Mouse (Mus musculus): ENCODE measurements around the gene Eif4a2. TPM values are rescaled to one million over a fixed set of nuclear protein-coding genes. Genes with fewer than 3 reads are reported as not detected.

Eif4a2 gene
- polyA plus RNA-seq, 1 experiment from 2014 or later: 340 TPM

- no peak overlapping the region for H3K27ac ChIP-seq (ENCODE audit: low read depth, low read length)
- no peak overlapping the region for H3K4me2 ChIP-seq (ENCODE audit: low read length)
- ATAC-seq (no peak), DNase-seq (ENCODE audit: low spot score) (no peak)
- peaks cover 19% of the 10 kb centered on the region for H3K4me1 ChIP-seq (ENCODE audit: control insufficient read depth, insufficient read depth, low read length)
- no peak overlapping the region for H3K9ac ChIP-seq (ENCODE audit: low read length)
- H3K9me3 ChIP-seq (replicated peaks; ENCODE audit: control insufficient read depth, low read length): no peaks in the 10 kb centered on the region
- H3K27me3 ChIP-seq (replicated peaks; ENCODE audit: control insufficient read depth, insufficient read depth, low read length): no peaks in the 10 kb centered on the region
- H3K4me3 ChIP-seq (ENCODE audit: low read depth, low read length): no peak overlapping the region
- H3K36me3 ChIP-seq (ENCODE audit: control insufficient read depth, insufficient read depth, low read length): peaks cover 83% of the 10 kb centered on the region
- WGBS: 47% methylated on average over 9 of the region's 9 CpGs
Observed at GRCm38 (mm10) chr16:23112861-23113435, 5.7 kb downstream of the Eif4a2 start.

- DNase-seq (ENCODE audit: low spot score) (no peak), ATAC-seq (no peak)
- H3K9ac ChIP-seq (ENCODE audit: low read length): no peak overlapping the region
- no peaks in the 10 kb centered on the region for H3K27me3 ChIP-seq (replicated peaks; ENCODE audit: control insufficient read depth, insufficient read depth, low read length)
- no peak overlapping the region for H3K27ac ChIP-seq (ENCODE audit: low read depth, low read length)
- no peak overlapping the region for H3K4me2 ChIP-seq (ENCODE audit: low read length)
- H3K36me3 ChIP-seq (ENCODE audit: control insufficient read depth, insufficient read depth, low read length): peaks cover 79% of the 10 kb centered on the region
- no peaks in the 10 kb centered on the region for H3K9me3 ChIP-seq (replicated peaks; ENCODE audit: control insufficient read depth, low read length)
- no peak overlapping the region for H3K4me3 ChIP-seq (ENCODE audit: low read depth, low read length)
- H3K4me1 ChIP-seq (ENCODE audit: control insufficient read depth, insufficient read depth, low read length): peaks cover 18% of the 10 kb centered on the region
Observed at GRCm38 (mm10) chr16:23113903-23114302, 6.7 kb downstream of the Eif4a2 start.

- no peaks in the 10 kb centered on the region for H3K27me3 ChIP-seq (replicated peaks; ENCODE audit: control insufficient read depth, insufficient read depth, low read length)
- peak; percentile 27; the same call in 1 of the 2 replicates for ATAC-seq
- peaks cover 11% of the 10 kb centered on the region for H3K4me1 ChIP-seq (ENCODE audit: control insufficient read depth, insufficient read depth, low read length)
- no peak overlapping the region for H3K27ac ChIP-seq (ENCODE audit: low read depth, low read length)
- WGBS: 69% methylated on average over 5 of the region's 5 CpGs
- H3K4me3 ChIP-seq (ENCODE audit: low read depth, low read length): no peak overlapping the region
- H3K4me2 ChIP-seq (ENCODE audit: low read length): no peak overlapping the region
- no peak overlapping the region for H3K9ac ChIP-seq (ENCODE audit: low read length)
- DNase-seq (ENCODE audit: low spot score): no peak
- peaks cover 72% of the 10 kb centered on the region for H3K36me3 ChIP-seq (ENCODE audit: control insufficient read depth, insufficient read depth, low read length)
- H3K9me3 ChIP-seq (replicated peaks; ENCODE audit: control insufficient read depth, low read length): no peaks in the 10 kb centered on the region
Observed at GRCm38 (mm10) chr16:23114339-23115171, 7.3 kb downstream of the Eif4a2 start.

- no peaks in the 10 kb centered on the region for H3K9me3 ChIP-seq (replicated peaks; ENCODE audit: control insufficient read depth, low read length)
- no peak overlapping the region for H3K4me2 ChIP-seq (ENCODE audit: low read length)
- H3K4me1 ChIP-seq (ENCODE audit: control insufficient read depth, insufficient read depth, low read length): peaks cover 5% of the 10 kb centered on the region; the same call in 1 of the 2 replicates
- peaks cover 69% of the 10 kb centered on the region for H3K36me3 ChIP-seq (ENCODE audit: control insufficient read depth, insufficient read depth, low read length)
- 86% methylated on average over 3 of the region's 3 CpGs for WGBS
- no peak overlapping the region for H3K9ac ChIP-seq (ENCODE audit: low read length)
- no peak overlapping the region for H3K4me3 ChIP-seq (ENCODE audit: low read depth, low read length)
- H3K27ac ChIP-seq (ENCODE audit: low read depth, low read length): no peak overlapping the region
- DNase-seq (ENCODE audit: low spot score): no peak
- ATAC-seq: no peak; the same call in 1 of the 2 replicates
- H3K27me3 ChIP-seq (replicated peaks; ENCODE audit: control insufficient read depth, insufficient read depth, low read length): no peaks in the 10 kb centered on the region
Observed at GRCm38 (mm10) chr16:23115486-23115885, 8.2 kb downstream of the Eif4a2 start.

GRCm38 (mm10) chr16:23117173-23117572 lies 9.9 kb downstream of the Eif4a2 start:
- H3K27me3 ChIP-seq (replicated peaks; ENCODE audit: control insufficient read depth, insufficient read depth, low read length): no peaks in the 10 kb centered on the region
- no peak for DNase-seq (ENCODE audit: low spot score)
- H3K36me3 ChIP-seq (ENCODE audit: control insufficient read depth, insufficient read depth, low read length): peaks cover 59% of the 10 kb centered on the region
- H3K27ac ChIP-seq (ENCODE audit: low read depth, low read length): no peak overlapping the region
- no peak overlapping the region for H3K4me3 ChIP-seq (ENCODE audit: low read depth, low read length)
- H3K9ac ChIP-seq (ENCODE audit: low read length): no peak overlapping the region
- ATAC-seq: no peak
- WGBS: 75% methylated on average over 4 of the region's 4 CpGs
- no peak overlapping the region for H3K4me2 ChIP-seq (ENCODE audit: low read length)
- no peaks in the 10 kb centered on the region for H3K4me1 ChIP-seq (ENCODE audit: control insufficient read depth, insufficient read depth, low read length)
- no peaks in the 10 kb centered on the region for H3K9me3 ChIP-seq (replicated peaks; ENCODE audit: control insufficient read depth, low read length)

- Histone ChIP-seq H3K27ac (ENCODE audit: low read depth, low read length) (no peak overlapping the region), H3K36me3 (ENCODE audit: control insufficient read depth, insufficient read depth, low read length) (peaks cover 30% of the 10 kb centered on the region), H3K4me2 (ENCODE audit: low read length) (no peak overlapping the region), H3K4me1 (ENCODE audit: control insufficient read depth, insufficient read depth, low read length) (peaks cover 6% of the 10 kb centered on the region; the same call in 1 of the 2 replicates), H3K9ac (ENCODE audit: low read length) (no peak overlapping the region), H3K27me3 (replicated peaks; ENCODE audit: control insufficient read depth, insufficient read depth, low read length) (no peaks in the 10 kb centered on the region), H3K4me3 (ENCODE audit: low read depth, low read length) (no peak overlapping the region), H3K9me3 (replicated peaks; ENCODE audit: control insufficient read depth, low read length) (no peaks in the 10 kb centered on the region)
- 91% methylated on average over 3 of the region's 3 CpGs for WGBS
- DNase-seq (ENCODE audit: low spot score): no peak
- ATAC-seq: no peak
Observed at GRCm38 (mm10) chr16:23122446-23122845, 15.2 kb downstream of the Eif4a2 start.

GRCm38 (mm10) chr16:23123104-23123503 lies 15.9 kb downstream of the Eif4a2 start:
- H3K27me3 ChIP-seq (replicated peaks; ENCODE audit: control insufficient read depth, insufficient read depth, low read length): no peaks in the 10 kb centered on the region
- ATAC-seq (no peak), DNase-seq (ENCODE audit: low spot score) (no peak)
- WGBS: 93% methylated on average over 4 of the region's 4 CpGs
- no peak overlapping the region for H3K4me2 ChIP-seq (ENCODE audit: low read length)
- no peaks in the 10 kb centered on the region for H3K9me3 ChIP-seq (replicated peaks; ENCODE audit: control insufficient read depth, low read length)
- H3K9ac ChIP-seq (ENCODE audit: low read length): no peak overlapping the region
- peaks cover 6% of the 10 kb centered on the region; the same call in 1 of the 2 replicates for H3K4me1 ChIP-seq (ENCODE audit: control insufficient read depth, insufficient read depth, low read length)
- H3K4me3 ChIP-seq (ENCODE audit: low read depth, low read length): no peak overlapping the region
- peaks cover 24% of the 10 kb centered on the region for H3K36me3 ChIP-seq (ENCODE audit: control insufficient read depth, insufficient read depth, low read length)
- H3K27ac ChIP-seq (ENCODE audit: low read depth, low read length): no peak overlapping the region

- no peaks in the 10 kb centered on the region for H3K9me3 ChIP-seq (replicated peaks; ENCODE audit: control insufficient read depth, low read length)
- peaks cover 6% of the 10 kb centered on the region; the same call in 1 of the 2 replicates for H3K4me1 ChIP-seq (ENCODE audit: control insufficient read depth, insufficient read depth, low read length)
- no peaks in the 10 kb centered on the region for H3K27me3 ChIP-seq (replicated peaks; ENCODE audit: control insufficient read depth, insufficient read depth, low read length)
- H3K36me3 ChIP-seq (ENCODE audit: control insufficient read depth, insufficient read depth, low read length): peaks cover 24% of the 10 kb centered on the region
- H3K27ac ChIP-seq (ENCODE audit: low read depth, low read length): no peak overlapping the region
- no peak for DNase-seq (ENCODE audit: low spot score)
- no peak for ATAC-seq
- no peak overlapping the region for H3K4me3 ChIP-seq (ENCODE audit: low read depth, low read length)
- WGBS: 93% methylated on average over 4 of the region's 4 CpGs
- no peak overlapping the region for H3K9ac ChIP-seq (ENCODE audit: low read length)
- H3K4me2 ChIP-seq (ENCODE audit: low read length): no peak overlapping the region
Observed at GRCm38 (mm10) chr16:23124398-23124797, 17.2 kb downstream of the Eif4a2 start.

- Histone ChIP-seq H3K27ac (ENCODE audit: low read depth, low read length) (peak overlapping the region; percentile 95; the same call in 1 of the 2 replicates), H3K36me3 (ENCODE audit: control insufficient read depth, insufficient read depth, low read length) (peaks cover 11% of the 10 kb centered on the region), H3K4me1 (ENCODE audit: control insufficient read depth, insufficient read depth, low read length) (peaks cover 6% of the 10 kb centered on the region; the same call in 1 of the 2 replicates), H3K9ac (ENCODE audit: low read length) (peak overlapping the region; percentile 92), H3K27me3 (replicated peaks; ENCODE audit: control insufficient read depth, insufficient read depth, low read length) (no peaks in the 10 kb centered on the region), H3K9me3 (replicated peaks; ENCODE audit: control insufficient read depth, low read length) (no peaks in the 10 kb centered on the region), H3K4me3 (ENCODE audit: low read depth, low read length) (peak overlapping the region; percentile 73), H3K4me2 (ENCODE audit: low read length) (peak overlapping the region; percentile 91)
- WGBS: 3% methylated on average over 4 of the region's 4 CpGs
- DNase-seq (ENCODE audit: low spot score): no peak
- no peak for ATAC-seq
Observed at GRCm38 (mm10) chr16:23127311-23127672, 20.0 kb downstream of the Eif4a2 start.

Data from forebrain, embryonic 14.5 days (tissue).